Mouse (Mus musculus): ENCODE data around the gene Ly6g6d. TPM values are rescaled to one million over a fixed set of nuclear protein-coding genes. Genes with fewer than 3 reads are reported as not detected.

The Ly6g6d gene
- polyA plus RNA-seq, 1 experiment from 2014 or later: 0.60 TPM

DNA sequence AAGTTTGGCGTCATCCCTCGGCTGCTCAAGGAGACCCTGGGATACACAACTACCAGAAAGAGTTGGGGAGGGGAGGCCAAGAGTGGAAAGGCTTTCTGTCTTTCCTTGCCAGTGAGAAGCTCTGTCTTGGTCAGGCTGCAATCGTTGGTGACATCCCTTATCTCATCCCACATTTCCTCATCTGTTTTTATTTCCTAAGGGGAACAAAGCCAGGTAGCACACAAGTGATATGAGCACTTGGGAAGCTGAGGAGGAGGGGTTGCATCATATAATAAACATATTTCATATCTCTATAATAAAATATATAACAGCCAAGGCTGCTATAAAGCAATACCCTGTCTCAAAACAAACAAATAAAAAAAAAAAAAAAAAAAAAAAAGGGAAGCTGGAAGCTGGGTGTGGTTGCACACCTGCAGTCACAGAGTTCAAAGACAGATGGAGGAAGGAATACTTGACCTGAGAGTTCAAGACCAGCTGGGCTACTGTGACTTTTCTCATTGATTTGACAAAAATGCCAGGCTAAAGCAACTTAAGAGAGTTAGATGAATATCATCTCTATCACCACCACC, 6.1 kb upstream of the Ly6g6d start:
- ATAC-seq: no peak
- 47% methylated on average over 3 of the region's 3 CpGs for WGBS (ENCODE audit: insufficient replicate concordance)
- no peak overlapping the region for H3K4me2 ChIP-seq (ENCODE audit: low read depth, low read length)
- no peak for DNase-seq
- no peaks in the 10 kb centered on the region for H3K27me3 ChIP-seq (ENCODE audit: insufficient read depth, low read length)
- peaks cover 16% of the 10 kb centered on the region for H3K4me1 ChIP-seq (ENCODE audit: insufficient read depth)
- TF ChIP-seq EP300 (IDR thresholded peaks at IDR 0.05; ENCODE audit: low read depth): no peak
- TF ChIP-seq CTCF (IDR thresholded peaks at IDR 0.05; ENCODE audit: low read depth): no peak
- H3K27ac ChIP-seq (ENCODE audit: low read depth): no peak overlapping the region
- H3K4me3 ChIP-seq (ENCODE audit: low read depth, low read length): no peak overlapping the region
- no peaks in the 10 kb centered on the region for H3K9me3 ChIP-seq (ENCODE audit: low read length)
- no peak overlapping the region for H3K9ac ChIP-seq (replicated peaks)
- H3K36me3 ChIP-seq (replicated peaks; ENCODE audit: insufficient read depth, low read length): no peaks in the 10 kb centered on the region

- no peak for ATAC-seq
- H3K4me3 ChIP-seq (ENCODE audit: low read depth, low read length): no peak overlapping the region
- no peaks in the 10 kb centered on the region for H3K9me3 ChIP-seq (ENCODE audit: low read length)
- no peak overlapping the region for H3K27ac ChIP-seq (ENCODE audit: low read depth)
- TF ChIP-seq EP300 (IDR thresholded peaks at IDR 0.05; ENCODE audit: low read depth) (no peak), CTCF (IDR thresholded peaks at IDR 0.05; ENCODE audit: low read depth) (no peak)
- H3K4me2 ChIP-seq (ENCODE audit: low read depth, low read length): no peak overlapping the region
- 86% methylated on average over 16 of the region's 16 CpGs for WGBS (ENCODE audit: insufficient replicate concordance)
- no peak for DNase-seq
- H3K27me3 ChIP-seq (ENCODE audit: insufficient read depth, low read length): no peaks in the 10 kb centered on the region
- peaks cover 18% of the 10 kb centered on the region for H3K4me1 ChIP-seq (ENCODE audit: insufficient read depth)
- no peaks in the 10 kb centered on the region for H3K36me3 ChIP-seq (replicated peaks; ENCODE audit: insufficient read depth, low read length)
- H3K9ac ChIP-seq (replicated peaks): no peak overlapping the region
These were observed 5.1 kb upstream of the Ly6g6d start for GRCm38 (mm10) chr17:35082841-35083576.

GRCm38 (mm10) chr17:35080710-35081109, 2.8 kb upstream of the Ly6g6d start:
- H3K9ac ChIP-seq (replicated peaks): 0 out of 2 replicates have a peak overlapping the region, but pooled peaks have one; percentile 33
- H3K4me3 ChIP-seq (ENCODE audit: low read depth, low read length): no peak overlapping the region
- no peaks in the 10 kb centered on the region for H3K9me3 ChIP-seq (ENCODE audit: low read length)
- no peak for ATAC-seq
- H3K4me2 ChIP-seq (ENCODE audit: low read depth, low read length): no peak overlapping the region; the same call in 1 of the 2 replicates
- TF ChIP-seq EP300 (IDR thresholded peaks at IDR 0.05; ENCODE audit: low read depth) (no peak), CTCF (IDR thresholded peaks at IDR 0.05; ENCODE audit: low read depth) (no peak)
- 0 out of 2 replicates have a peak, but pooled peaks cover 4% of the 10 kb centered on the region for H3K27me3 ChIP-seq (ENCODE audit: insufficient read depth, low read length)
- H3K4me1 ChIP-seq (ENCODE audit: insufficient read depth): peaks cover 17% of the 10 kb centered on the region
- DNase-seq: no peak
- H3K27ac ChIP-seq (ENCODE audit: low read depth): no peak overlapping the region; the same call in 1 of the 2 replicates
- no peaks in the 10 kb centered on the region for H3K36me3 ChIP-seq (replicated peaks; ENCODE audit: insufficient read depth, low read length)
- WGBS (ENCODE audit: insufficient replicate concordance): 76% methylated on average over 4 of the region's 4 CpGs

DNA sequence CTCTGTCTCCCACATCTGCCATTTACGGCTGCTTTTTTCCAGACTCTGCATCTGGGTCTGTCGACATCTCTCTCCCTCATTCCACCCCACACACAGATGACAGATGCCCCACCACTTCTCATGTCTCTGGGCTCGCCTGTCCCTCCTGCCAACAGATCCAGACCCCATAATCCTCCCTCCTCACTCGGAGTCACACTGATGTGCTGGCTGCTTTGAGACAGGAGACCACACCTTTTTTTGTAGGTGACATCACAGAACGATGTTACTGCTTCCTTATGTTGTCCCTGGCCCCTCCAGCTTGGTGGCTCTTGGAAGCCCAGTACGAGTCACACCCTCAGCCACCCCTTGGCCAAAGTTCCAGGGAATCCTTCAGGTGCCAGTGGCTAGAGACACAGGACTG, 2.4 kb upstream of the Ly6g6d start:
- 32% methylated on average over 6 of the region's 6 CpGs for WGBS (ENCODE audit: insufficient replicate concordance)
- Histone ChIP-seq H3K4me2 (ENCODE audit: low read depth, low read length) (peak overlapping the region; percentile 51), H3K4me3 (ENCODE audit: low read depth, low read length) (peak overlapping the region; percentile 17; the same call in 1 of the 2 replicates), H3K9ac (replicated peaks) (peak overlapping the region; percentile 33; the same call in 1 of the 2 replicates), H3K4me1 (ENCODE audit: insufficient read depth) (peaks cover 14% of the 10 kb centered on the region), H3K27me3 (ENCODE audit: insufficient read depth, low read length) (0 out of 2 replicates have a peak, but pooled peaks cover 4% of the 10 kb centered on the region), H3K9me3 (ENCODE audit: low read length) (no peaks in the 10 kb centered on the region), H3K27ac (ENCODE audit: low read depth) (peak overlapping the region; percentile 50), H3K36me3 (replicated peaks; ENCODE audit: insufficient read depth, low read length) (no peaks in the 10 kb centered on the region)
- ATAC-seq: peak; percentile 48
- TF ChIP-seq EP300 (IDR thresholded peaks at IDR 0.05; ENCODE audit: low read depth) (no peak), CTCF (IDR thresholded peaks at IDR 0.05; ENCODE audit: low read depth) (no peak)
- no peak for DNase-seq

DNA sequence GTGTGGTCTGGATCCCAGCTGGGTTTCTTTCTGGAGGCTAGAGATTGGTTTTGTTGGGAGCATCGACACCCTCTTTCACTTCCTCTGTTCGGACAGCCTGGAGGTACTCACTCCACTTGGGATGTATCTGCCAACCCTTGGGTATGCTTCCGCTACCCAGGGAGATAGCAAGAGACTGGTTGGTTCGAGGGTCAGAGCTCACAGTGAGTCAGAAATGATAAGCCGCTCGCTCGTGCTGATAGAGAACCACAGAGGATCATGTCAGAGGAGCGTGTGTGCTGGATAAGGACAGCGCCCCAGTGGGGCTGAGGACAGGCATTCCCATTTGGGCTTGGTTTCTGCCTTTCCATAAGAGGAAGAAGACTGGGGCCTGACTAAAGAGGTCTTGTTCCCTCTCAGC, 1.9 kb upstream of the Ly6g6d start:
- peak overlapping the region; percentile 51 for H3K4me2 ChIP-seq (ENCODE audit: low read depth, low read length)
- ATAC-seq (peak; percentile 85), DNase-seq (peak; percentile 54)
- peak overlapping the region; percentile 33; the same call in 1 of the 2 replicates for H3K9ac ChIP-seq (replicated peaks)
- peak overlapping the region; percentile 17; the same call in 1 of the 2 replicates for H3K4me3 ChIP-seq (ENCODE audit: low read depth, low read length)
- H3K4me1 ChIP-seq (ENCODE audit: insufficient read depth): peaks cover 14% of the 10 kb centered on the region
- no peaks in the 10 kb centered on the region for H3K9me3 ChIP-seq (ENCODE audit: low read length)
- no peaks in the 10 kb centered on the region for H3K36me3 ChIP-seq (replicated peaks; ENCODE audit: insufficient read depth, low read length)
- 28% methylated on average over 9 of the region's 9 CpGs for WGBS (ENCODE audit: insufficient replicate concordance)
- 0 out of 2 replicates have a peak, but pooled peaks cover 4% of the 10 kb centered on the region for H3K27me3 ChIP-seq (ENCODE audit: insufficient read depth, low read length)
- peak overlapping the region; percentile 50 for H3K27ac ChIP-seq (ENCODE audit: low read depth)
- TF ChIP-seq EP300 (IDR thresholded peaks at IDR 0.05; ENCODE audit: low read depth) (peak; percentile 88), CTCF (IDR thresholded peaks at IDR 0.05; ENCODE audit: low read depth) (peak; percentile 57)

DNA sequence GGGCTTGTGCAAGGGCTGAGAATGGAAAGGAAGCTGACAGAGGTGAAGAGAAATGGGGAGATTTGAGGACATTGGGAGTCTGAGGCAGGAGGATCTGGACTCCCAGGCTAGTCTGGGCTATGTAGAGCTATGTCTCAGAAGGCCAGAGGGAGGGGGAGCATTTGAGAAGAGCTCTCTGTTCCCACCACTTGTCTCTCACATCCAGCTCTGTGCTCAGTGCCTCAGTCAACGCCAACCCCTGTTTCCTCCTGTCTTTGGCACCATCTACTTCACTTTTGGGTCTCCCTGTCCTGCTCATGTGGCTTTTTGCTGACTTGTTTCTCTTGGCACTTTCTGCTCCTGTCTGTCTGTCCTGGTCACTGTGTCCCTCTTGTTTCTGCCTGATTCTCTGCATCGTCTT, 580 bp downstream of the Ly6g6d start:
- Histone ChIP-seq H3K9me3 (ENCODE audit: low read length) (no peaks in the 10 kb centered on the region), H3K27me3 (ENCODE audit: insufficient read depth, low read length) (0 out of 2 replicates have a peak, but pooled peaks cover 4% of the 10 kb centered on the region), H3K4me3 (ENCODE audit: low read depth, low read length) (0 out of 2 replicates have a peak overlapping the region, but pooled peaks have one; percentile 12), H3K4me2 (ENCODE audit: low read depth, low read length) (peak overlapping the region; percentile 53; the same call in 1 of the 2 replicates), H3K36me3 (replicated peaks; ENCODE audit: insufficient read depth, low read length) (no peaks in the 10 kb centered on the region), H3K4me1 (ENCODE audit: insufficient read depth) (peaks cover 14% of the 10 kb centered on the region), H3K9ac (replicated peaks) (no peak overlapping the region; the same call in 1 of the 2 replicates), H3K27ac (ENCODE audit: low read depth) (peak overlapping the region; percentile 41; the same call in 1 of the 2 replicates)
- DNase-seq: no peak
- no peak for ATAC-seq
- no peak for TF ChIP-seq EP300 (IDR thresholded peaks at IDR 0.05; ENCODE audit: low read depth)
- no peak for TF ChIP-seq CTCF (IDR thresholded peaks at IDR 0.05; ENCODE audit: low read depth)
- WGBS (ENCODE audit: insufficient replicate concordance): 39% methylated on average over 2 of the region's 2 CpGs

Data from liver, postnatal 0 days (tissue).